Mouse (Mus musculus) lung, embryonic 14.5 days (tissue): ENCODE data around the gene Trim46. TPM values are rescaled to one million over a fixed set of nuclear protein-coding genes. Genes with fewer than 3 reads are reported as not detected.

Source experiments
- ATAC-seq: fragments of 200-750 bp; cut with Nextera tagmentation; 2 replicates; pipeline ENCODE4 v1.8.0; 2017; ENCODE audit warnings: mild to moderate bottlenecking, moderate TSS enrichment, moderate library complexity; ENCODE audit not compliant: insufficient read depth
- DNase-seq: peaks from one replicate; pipeline ENCODE4 v3.0.0-alpha.2; 2015
- H3K27ac ChIP-seq: fragments of 300-500 bp; sonication (generic); 2 replicates; pipeline ENCODE4 v1.5.1; 2014; ENCODE audit warnings: low read depth, mild to moderate bottlenecking, moderate library complexity
- H3K27me3 ChIP-seq: fragments of 300-500 bp; sonication (generic); 2 replicates; pipeline ENCODE4 v1.6.1; 2014; ENCODE audit warnings: low read length, control low read depth; ENCODE audit not compliant: insufficient read depth
- H3K36me3 ChIP-seq: fragments of 300-500 bp; sonication (generic); 2 replicates; pipeline ENCODE4 v1.6.1; 2014; ENCODE audit warnings: control low read depth; ENCODE audit not compliant: insufficient read depth
- H3K4me1 ChIP-seq: fragments of 300-500 bp; sonication (generic); 2 replicates; pipeline ENCODE4 v1.6.1; 2014; ENCODE audit warnings: antibody characterized with exemption, control low read depth; ENCODE audit not compliant: insufficient read depth
- H3K4me2 ChIP-seq: fragments of 300-500 bp; sonication (generic); 2 replicates; pipeline ENCODE4 v1.6.1; 2014; ENCODE audit warnings: mild to moderate bottlenecking
- H3K4me3 ChIP-seq: fragments of 300-500 bp; sonication (generic); 2 replicates; pipeline ENCODE4 v1.5.1; 2014; ENCODE audit warnings: low read depth, low read length
- H3K9ac ChIP-seq: fragments of 300-500 bp; sonication (generic); 2 replicates; pipeline ENCODE4 v1.6.1; 2014
- H3K9me3 ChIP-seq: fragments of 300-500 bp; sonication (generic); 2 replicates; pipeline ENCODE4 v1.6.1; 2016; ENCODE audit warnings: low read depth, low read length, control low read depth
- CTCF ChIP-seq: IDR thresholded peaks from 2 replicates; pipeline ENCODE4 v1.5.1; 2016; ENCODE audit warnings: antibody characterized with exemption, low read depth
- WGBS: fragments of 180-500 bp; shearing (Covaris S2); extraction: QIAGEN DNeasy Blood & Tissue Kit; methylation state at CpG from one replicate; pipeline ENCODE4 v1.1.7; 2014; 5-methylcytosine and 5-hydroxymethylcytosine counted together
- polyA plus RNA-seq: library from polyadenylated mRNA; unstranded; fragments of >200 nt; fragmentation: Nextera tagmentation; extraction: Ambion mirVana; gene quantifications from 2 replicates; pipeline ENCODE4 v1.2.1, GENCODE M21; 2014

Gene Trim46
- polyA plus RNA-seq, 1 experiment from 2014 or later, result 6.3 TPM

DNA sequence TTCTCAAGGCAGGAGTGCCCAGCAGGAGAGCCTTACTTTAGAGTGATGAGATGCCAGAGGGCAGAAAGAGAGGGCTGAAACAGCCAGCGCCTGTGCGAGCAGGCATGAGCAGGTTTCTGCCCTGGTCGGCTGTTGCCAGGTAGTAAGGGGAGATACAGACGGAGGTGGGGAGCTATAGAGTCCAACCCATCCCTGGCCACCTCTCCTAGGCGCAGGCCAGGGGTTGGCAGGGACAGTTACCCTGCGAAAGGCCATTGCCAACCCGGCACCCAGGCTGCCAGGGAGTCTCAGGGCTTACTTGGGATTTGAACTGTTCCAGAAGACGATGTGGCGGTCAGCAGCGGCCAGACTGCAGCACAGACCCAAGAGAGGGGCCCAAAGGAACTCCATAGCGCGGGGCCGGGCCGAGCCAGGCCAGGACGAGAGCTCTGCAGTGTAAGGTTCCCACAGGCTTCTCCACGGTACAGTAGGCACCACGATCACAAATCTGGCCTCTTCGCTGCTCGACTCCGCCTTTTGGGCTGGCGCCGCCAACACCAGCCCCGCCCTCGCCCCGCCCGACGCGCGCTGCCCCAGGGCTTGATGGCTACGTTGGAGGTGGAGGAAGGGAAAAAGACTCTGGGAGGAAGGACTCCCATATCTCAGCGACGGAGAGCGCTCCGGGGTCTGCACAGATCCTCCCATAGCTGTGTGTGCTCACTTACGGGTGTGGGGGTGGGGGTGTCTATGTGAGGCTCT lies 33.2 kb upstream of the Trim46 start:
- Histone ChIP-seq H3K4me3 (peak overlapping the region; percentile 61), H3K27ac (peak overlapping the region; percentile 94), H3K4me1 (peaks cover 9% of the 10 kb centered on the region; the same call in 1 of the 2 replicates), H3K27me3 (peaks cover 18% of the 10 kb centered on the region), H3K9ac (peak overlapping the region; percentile 74), H3K4me2 (peak overlapping the region; percentile 92), H3K36me3 (peaks cover 15% of the 10 kb centered on the region), H3K9me3 (no peaks in the 10 kb centered on the region)
- WGBS, result under 1% methylated on average over 35 of the region's 35 CpGs
- ATAC-seq (peak; percentile 76), DNase-seq (peak; percentile 93)
- TF ChIP-seq CTCF, result no peak

DNA sequence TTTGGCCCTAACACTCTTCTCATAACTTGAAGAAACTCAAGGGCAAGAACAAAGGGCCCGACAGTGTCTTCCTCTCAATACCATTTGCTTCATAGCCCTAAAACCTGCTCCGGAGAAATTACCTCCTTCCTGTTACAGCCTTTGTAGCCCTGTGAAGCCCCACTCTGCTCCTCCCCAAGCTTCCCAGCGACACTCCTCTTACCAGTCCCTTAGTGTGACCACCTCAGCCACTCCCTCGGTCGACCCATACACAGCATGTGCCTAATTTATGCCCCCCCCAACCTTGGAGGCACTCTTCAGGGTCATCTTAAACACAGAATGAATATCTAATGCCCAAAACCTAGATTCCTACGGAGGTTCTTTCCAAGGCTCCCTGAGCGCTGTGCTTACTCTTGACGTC lies 32.5 kb upstream of the Trim46 start:
- no peaks in the 10 kb centered on the region for H3K9me3 ChIP-seq
- peaks cover 18% of the 10 kb centered on the region for H3K27me3 ChIP-seq
- peak overlapping the region; percentile 61 for H3K4me3 ChIP-seq
- peaks cover 9% of the 10 kb centered on the region; the same call in 1 of the 2 replicates for H3K4me1 ChIP-seq
- TF ChIP-seq CTCF, result no peak
- H3K9ac ChIP-seq, result peak overlapping the region; percentile 74
- DNase-seq (no peak), ATAC-seq (no peak)
- H3K4me2 ChIP-seq, result peak overlapping the region; percentile 92
- WGBS, result 13% methylated on average over 8 of the region's 8 CpGs
- peaks cover 15% of the 10 kb centered on the region for H3K36me3 ChIP-seq
- H3K27ac ChIP-seq, result peak overlapping the region; percentile 94

DNA sequence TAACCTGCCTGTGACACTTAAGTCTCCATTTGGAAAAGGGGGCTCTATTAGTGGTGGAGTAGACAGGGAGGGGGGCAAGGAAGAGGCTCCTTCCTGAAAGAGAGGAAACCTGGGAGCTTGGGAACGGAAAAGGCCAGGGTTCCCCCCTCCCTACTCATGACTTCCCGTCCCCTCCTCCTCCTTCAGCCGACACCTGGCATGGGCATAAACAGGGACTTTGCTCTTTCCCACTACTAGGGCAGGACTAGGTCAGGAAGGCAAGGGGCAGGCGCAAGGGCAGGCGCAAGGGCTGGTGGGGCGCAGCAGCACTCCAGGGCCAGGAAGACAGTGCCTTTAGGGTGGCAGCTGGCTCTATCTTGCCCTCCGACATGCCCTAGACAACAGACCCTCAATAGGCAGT lies 32.0 kb upstream of the Trim46 start:
- Histone ChIP-seq H3K9ac (peak overlapping the region; percentile 74), H3K27ac (peak overlapping the region; percentile 94), H3K4me1 (peaks cover 9% of the 10 kb centered on the region; the same call in 1 of the 2 replicates), H3K27me3 (peaks cover 18% of the 10 kb centered on the region), H3K36me3 (peaks cover 15% of the 10 kb centered on the region), H3K9me3 (no peaks in the 10 kb centered on the region), H3K4me2 (peak overlapping the region; percentile 92), H3K4me3 (peak overlapping the region; percentile 61)
- no peak for ATAC-seq
- DNase-seq, result peak; percentile 51
- no peak for TF ChIP-seq CTCF
- 48% methylated on average over 7 of the region's 7 CpGs for WGBS

DNA sequence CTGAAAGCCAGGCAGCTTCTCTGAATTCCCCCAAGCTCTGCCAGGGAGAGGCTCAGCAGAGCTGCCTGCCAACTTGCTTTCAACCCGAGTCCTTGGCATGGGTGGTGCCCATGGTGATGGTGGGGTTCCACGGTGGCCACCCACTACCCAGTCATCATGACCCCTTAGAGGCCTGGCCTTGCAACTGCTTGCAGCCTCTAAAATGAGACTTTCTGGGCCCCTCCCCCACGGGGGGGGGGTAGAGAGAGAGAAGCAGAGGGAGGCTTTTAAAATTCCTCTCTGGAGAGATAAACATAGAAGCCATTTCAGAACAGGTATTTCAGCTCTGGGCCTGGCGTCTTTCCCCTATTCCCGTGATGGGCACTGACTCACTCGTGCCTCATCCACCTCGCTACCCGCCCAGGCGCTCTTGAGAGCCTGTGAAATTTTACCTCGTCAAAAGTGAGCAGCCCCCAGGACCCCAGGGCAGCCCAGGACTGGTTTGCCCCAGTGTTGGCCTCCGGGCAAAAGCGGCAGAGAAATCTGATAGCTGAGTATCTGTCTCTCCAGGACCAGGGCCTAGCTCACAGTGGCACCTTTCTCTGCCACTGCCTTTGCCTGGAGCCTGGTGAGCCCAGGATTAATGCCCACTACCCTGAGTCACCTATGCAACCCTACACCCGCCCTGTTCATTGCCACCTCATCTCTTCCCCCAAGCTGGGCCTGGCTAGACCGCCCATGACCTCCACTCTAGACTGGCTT lies 31.3 kb upstream of the Trim46 start:
- peaks cover 9% of the 10 kb centered on the region; the same call in 1 of the 2 replicates for H3K4me1 ChIP-seq
- H3K4me3 ChIP-seq, result peak overlapping the region; percentile 61
- 0 out of 2 replicates have a peak, but pooled peaks have one; percentile 3 for TF ChIP-seq CTCF
- H3K9ac ChIP-seq, result peak overlapping the region; percentile 74
- H3K9me3 ChIP-seq, result no peaks in the 10 kb centered on the region
- peak overlapping the region; percentile 92 for H3K4me2 ChIP-seq
- WGBS, result 26% methylated on average over 14 of the region's 14 CpGs
- DNase-seq (peak; percentile 63), ATAC-seq (no peak)
- peaks cover 16% of the 10 kb centered on the region for H3K36me3 ChIP-seq
- peaks cover 18% of the 10 kb centered on the region for H3K27me3 ChIP-seq
- peak overlapping the region; percentile 94 for H3K27ac ChIP-seq

DNA sequence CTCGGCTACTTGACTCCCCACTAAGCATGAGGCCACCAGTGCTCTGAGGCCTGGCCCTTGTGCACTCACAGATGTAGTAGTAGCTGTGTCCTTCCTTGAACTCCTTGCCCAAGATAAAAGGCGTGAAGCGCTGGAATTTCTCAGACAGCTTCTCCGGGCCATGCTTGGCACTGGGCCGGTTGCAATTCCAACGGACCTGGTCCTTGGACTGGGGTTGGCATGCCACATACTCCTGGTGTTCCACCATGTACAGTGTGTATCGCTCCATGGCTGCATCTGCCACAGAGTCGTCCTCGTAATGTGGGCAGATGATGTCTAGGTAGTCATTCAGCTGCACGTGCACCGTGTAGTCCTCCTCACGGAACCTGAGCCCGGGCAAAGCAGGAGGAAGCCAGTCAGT lies 30.0 kb upstream of the Trim46 start:
- DNase-seq, result no peak
- Histone ChIP-seq H3K27me3 (peaks cover 11% of the 10 kb centered on the region), H3K36me3 (peaks cover 28% of the 10 kb centered on the region), H3K4me2 (no peak overlapping the region), H3K9ac (no peak overlapping the region), H3K9me3 (no peaks in the 10 kb centered on the region), H3K27ac (no peak overlapping the region), H3K4me1 (peaks cover 11% of the 10 kb centered on the region; the same call in 1 of the 2 replicates), H3K4me3 (no peak overlapping the region)
- TF ChIP-seq CTCF, result no peak
- 88% methylated on average over 13 of the region's 13 CpGs for WGBS
- ATAC-seq, result no peak

DNA sequence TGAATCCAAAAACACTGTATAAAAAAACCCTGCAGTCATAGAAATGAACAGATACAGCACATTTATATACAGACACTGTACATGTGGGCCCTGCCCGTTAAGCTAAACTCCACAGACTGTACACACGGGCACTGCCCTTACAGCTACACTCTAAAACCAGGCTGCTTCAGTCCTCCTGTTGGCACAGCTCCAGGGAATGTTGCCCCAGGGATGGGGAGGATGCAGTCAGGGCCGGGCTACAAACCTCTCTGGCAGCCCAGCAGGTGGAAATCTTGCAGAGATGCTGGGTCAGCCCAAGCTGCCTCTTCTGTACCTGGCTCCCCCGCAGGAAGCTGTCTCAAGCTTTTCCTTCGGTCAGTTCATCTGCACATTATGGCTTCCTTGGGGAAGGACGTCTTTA lies 25.7 kb upstream of the Trim46 start:
- DNase-seq (peak; percentile 58), ATAC-seq (no peak)
- Histone ChIP-seq H3K27me3 (no peaks in the 10 kb centered on the region), H3K27ac (no peak overlapping the region), H3K9me3 (no peaks in the 10 kb centered on the region), H3K4me2 (no peak overlapping the region), H3K4me3 (no peak overlapping the region), H3K36me3 (peaks cover 43% of the 10 kb centered on the region), H3K9ac (no peak overlapping the region), H3K4me1 (peaks cover 16% of the 10 kb centered on the region)
- no peak for TF ChIP-seq CTCF
- 61% methylated on average over 6 of the region's 6 CpGs for WGBS

DNA sequence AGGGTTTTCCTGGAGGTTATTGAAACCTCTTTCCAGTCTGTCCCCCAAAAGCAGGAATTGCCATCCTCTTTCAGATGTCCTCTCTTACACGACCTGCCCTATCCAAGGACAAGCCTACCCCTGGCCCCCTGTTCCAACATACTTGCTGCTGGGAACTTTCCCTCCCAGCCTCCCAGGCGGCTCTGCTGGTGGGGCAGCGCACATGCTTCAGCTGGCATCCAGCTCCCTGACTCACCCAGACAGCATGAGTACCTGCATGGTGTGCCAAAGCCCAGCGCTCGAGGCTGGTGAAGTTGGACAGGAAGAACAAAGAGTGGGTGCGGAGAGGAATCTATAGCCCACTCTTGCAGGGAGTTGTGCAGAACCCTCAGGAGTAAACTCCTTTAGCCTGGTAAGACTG lies 24.8 kb upstream of the Trim46 start:
- peak overlapping the region; percentile 77 for H3K4me2 ChIP-seq
- no peaks in the 10 kb centered on the region for H3K27me3 ChIP-seq
- H3K4me3 ChIP-seq, result peak overlapping the region; percentile 55
- H3K9me3 ChIP-seq, result no peaks in the 10 kb centered on the region
- DNase-seq (peak; percentile 21), ATAC-seq (no peak)
- H3K27ac ChIP-seq, result peak overlapping the region; percentile 89
- WGBS, result 61% methylated on average over 6 of the region's 6 CpGs
- no peak for TF ChIP-seq CTCF
- peaks cover 39% of the 10 kb centered on the region for H3K36me3 ChIP-seq
- H3K9ac ChIP-seq, result peak overlapping the region; percentile 69
- H3K4me1 ChIP-seq, result peaks cover 13% of the 10 kb centered on the region
